Mouse (Mus musculus): ENCODE results near the gene Casp6. TPM values are rescaled to one million over a fixed set of nuclear protein-coding genes. Genes with fewer than 3 reads are reported as not detected.

Gene Casp6
- polyA plus RNA-seq, 1 experiment from 2014 or later = 20.3 TPM

- no peak overlapping the region for H3K9ac ChIP-seq (replicated peaks)
- no peak overlapping the region for H3K27ac ChIP-seq (replicated peaks)
- no peaks in the 10 kb centered on the region for H3K36me3 ChIP-seq
- H3K27me3 ChIP-seq (replicated peaks) = no peaks in the 10 kb centered on the region
- H3K4me1 ChIP-seq = no peaks in the 10 kb centered on the region
- H3K9me3 ChIP-seq (replicated peaks) = no peaks in the 10 kb centered on the region
- H3K4me2 ChIP-seq = no peak overlapping the region
- ATAC-seq (ENCODE audit: low FRiP score) = no peak
- WGBS = 80% methylated on average over 4 of the region's 4 CpGs
- H3K4me3 ChIP-seq (replicated peaks) = no peak overlapping the region
These were observed 52.1 kb downstream of the Casp6 start for GRCm38 (mm10) chr3:129953296-129953695.

DNA sequence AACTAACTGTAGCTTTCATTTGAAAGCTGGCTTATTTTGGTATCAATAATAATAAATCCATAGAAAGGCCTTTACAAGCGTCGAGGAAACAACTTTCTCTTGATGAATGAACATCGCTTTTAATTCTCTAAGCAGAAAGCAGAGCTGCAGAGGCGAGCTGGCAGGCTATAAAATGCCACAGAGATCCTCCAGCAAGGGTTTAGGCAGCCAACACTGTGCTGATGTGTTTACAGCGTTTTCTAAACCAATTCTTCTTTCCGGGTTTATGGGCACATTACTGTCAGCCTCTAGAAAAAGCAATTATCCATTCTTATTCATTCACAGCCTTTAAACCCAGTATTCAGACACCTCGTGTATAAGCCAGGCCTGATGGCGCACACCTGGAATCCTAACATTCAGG lies 61.3 kb downstream of the Casp6 start:
- H3K9me3 ChIP-seq (replicated peaks) = no peaks in the 10 kb centered on the region
- 26% methylated on average over 8 of the region's 8 CpGs for WGBS
- no peaks in the 10 kb centered on the region for H3K36me3 ChIP-seq
- H3K27me3 ChIP-seq (replicated peaks) = no peaks in the 10 kb centered on the region
- peak overlapping the region; percentile 56 for H3K27ac ChIP-seq (replicated peaks)
- no peak overlapping the region for H3K4me3 ChIP-seq (replicated peaks)
- ATAC-seq (ENCODE audit: low FRiP score) = peak; percentile 75; the same call in 1 of the 2 replicates
- no peak overlapping the region for H3K9ac ChIP-seq (replicated peaks)
- peaks cover 8% of the 10 kb centered on the region for H3K4me1 ChIP-seq
- H3K4me2 ChIP-seq = no peak overlapping the region

Other genes starting within 250 kb of the Casp6 start
- gene Egf, start 146.1 kb upstream of the Casp6 start, polyA plus RNA-seq (2015; fragmentation: Nextera tagmentation; extraction: Ambion mirVana) = 1.6 TPM in 2 replicates
- gene Lrit3, start 97.4 kb upstream of the Casp6 start, polyA plus RNA-seq (2015; fragmentation: Nextera tagmentation; extraction: Ambion mirVana) = not detected in 2 replicates
- gene Rrh, start 78.8 kb upstream of the Casp6 start, polyA plus RNA-seq (2015; fragmentation: Nextera tagmentation; extraction: Ambion mirVana) = 0.14 TPM in 1 of 2 replicates, not detected in the other
- 45.1 and 55.5 TPM in 2 replicates for gene Gar1, start 70.0 kb upstream of the Casp6 start, polyA plus RNA-seq (2015; fragmentation: Nextera tagmentation; extraction: Ambion mirVana)
- 0.73 and 1.1 TPM in 2 replicates for gene Cfi, start 65.5 kb upstream of the Casp6 start, polyA plus RNA-seq (2015; fragmentation: Nextera tagmentation; extraction: Ambion mirVana)
- 37.5 and 43.4 TPM in 2 replicates for gene Pla2g12a, start 22.8 kb upstream of the Casp6 start, polyA plus RNA-seq (2015; fragmentation: Nextera tagmentation; extraction: Ambion mirVana)
- 8.2 and 16.6 TPM in 2 replicates for gene Mcub, start 68.8 kb downstream of the Casp6 start, polyA plus RNA-seq (2015; fragmentation: Nextera tagmentation; extraction: Ambion mirVana)
- 30.4 and 32.8 TPM in 2 replicates for gene Sec24b, start 160.1 kb downstream of the Casp6 start, polyA plus RNA-seq (2015; fragmentation: Nextera tagmentation; extraction: Ambion mirVana)
- gene Col25a1, start 230.1 kb downstream of the Casp6 start, polyA plus RNA-seq (2015; fragmentation: Nextera tagmentation; extraction: Ambion mirVana) = 5.2 and 6.9 TPM in 2 replicates

All from neural tube, embryonic 15.5 days (tissue).